Mouse (Mus musculus) CH12.LX (cell line): ENCODE data around the gene Lamtor3. TPM values are rescaled to one million over a fixed set of nuclear protein-coding genes. Genes with fewer than 3 reads are reported as not detected.

Source experiments
- DNase-seq: peaks from one replicate; pipeline ENCODE4 v3.0.0-alpha.2; 2013; ENCODE audit errors: extremely low read depth
- H3K27ac ChIP-seq: 2 replicates; pipeline ENCODE4 v1.5.1; 2012; ENCODE audit warnings: low read depth, mild to moderate bottlenecking, control low read depth, moderate library complexity; ENCODE audit not compliant: insufficient read depth
- H3K27me3 ChIP-seq: replicated peaks from 2 replicates; pipeline ENCODE3; 2012; ENCODE audit warnings: inconsistent platforms
- H3K36me3 ChIP-seq, 2 experiments: replicated peaks in 1 of 2; 2 replicates each; pipeline versions ENCODE3 to v1.6.1; 2012; ENCODE audit warnings: inconsistent platforms in 1 of 2, low read length in 1 of 2, mild to moderate bottlenecking in 1 of 2, mixed read lengths in 1 of 2, moderate library complexity in 1 of 2; ENCODE audit not compliant: control insufficient read depth in 1 of 2, insufficient read depth in 1 of 2
- H3K4me1 ChIP-seq, 2 experiments: 2 replicates each; pipeline ENCODE4 v1.6.1; 2012; ENCODE audit warnings: inconsistent platforms in 1 of 2, moderate library complexity in 1 of 2; ENCODE audit not compliant: insufficient read depth in 2 of 2, control insufficient read depth in 1 of 2
- H3K4me2 ChIP-seq: 2 replicates; pipeline ENCODE4 v1.6.1; 2012; ENCODE audit warnings: low read depth, mild to moderate bottlenecking, control low read depth; ENCODE audit not compliant: poor library complexity, insufficient read depth, severe bottlenecking
- H3K4me3 ChIP-seq, 3 experiments: fragments of 150-350 bp in 1 of 3; sonication (generic) in 1 of 3; replicated peaks in 1 of 3; 2 replicates each; pipeline versions ENCODE3 to v1.5.1; 2011 to 2012; ENCODE audit warnings: low read depth in 2 of 3, low read length in 2 of 3, mild to moderate bottlenecking in 2 of 3, moderate library complexity in 2 of 3, control low read depth in 1 of 3, improper control_type of control experiment in 1 of 3, inconsistent platforms in 1 of 3, mixed read lengths in 1 of 3; ENCODE audit not compliant: poor library complexity in 1 of 3
- H3K79me2 ChIP-seq: replicated peaks from 2 replicates; pipeline ENCODE4 v1.6.1; 2012; ENCODE audit warnings: mild to moderate bottlenecking, moderate library complexity; ENCODE audit not compliant: control insufficient read depth, poor library complexity, insufficient read depth, severe bottlenecking; ENCODE audit errors: extremely low read depth
- H3K9ac ChIP-seq: 2 replicates; pipeline ENCODE4 v1.6.1; 2012; ENCODE audit warnings: low read depth, mild to moderate bottlenecking, control low read depth, moderate library complexity; ENCODE audit not compliant: insufficient read depth
- H3K9me3 ChIP-seq: replicated peaks from 2 replicates; pipeline ENCODE3; 2012; ENCODE audit warnings: low read length, inconsistent platforms, mixed read lengths
- BHLHE40 ChIP-seq: IDR thresholded peaks from 2 replicates; pipeline ENCODE4 v1.6.1; 2011; ENCODE audit warnings: mild to moderate bottlenecking, low read depth, low read length, improper control_type of control experiment
- CHD1 ChIP-seq: IDR thresholded peaks from 2 replicates; pipeline ENCODE4 v1.6.1; 2012; ENCODE audit warnings: low read depth, low read length, improper control_type of control experiment, inconsistent platforms
- CHD2 ChIP-seq: IDR thresholded peaks from 2 replicates; pipeline ENCODE4 v1.6.1; 2011; ENCODE audit warnings: low read length, improper control_type of control experiment
- CTCF ChIP-seq, 2 experiments: IDR thresholded peaks in 1 of 2; conservative IDR thresholded peaks in 1 of 2; 2 replicates each; pipeline ENCODE4 v1.5.1; 2011 to 2012; ENCODE audit warnings: low read depth in 2 of 2, low read length in 2 of 2, improper control_type of control experiment in 1 of 2, inconsistent platforms in 1 of 2, mild to moderate bottlenecking in 1 of 2, moderate library complexity in 1 of 2
- E2F4 ChIP-seq: IDR thresholded peaks from 2 replicates; pipeline ENCODE4 v1.6.1; 2011; ENCODE audit warnings: low read depth, low read length, improper control_type of control experiment; ENCODE audit not compliant: insufficient replicate concordance
- ELF1 ChIP-seq: IDR thresholded peaks from 2 replicates; pipeline ENCODE4 v1.6.1; 2014; ENCODE audit warnings: low read depth, mild to moderate bottlenecking, inconsistent platforms, low read length, improper control_type of control experiment
- EP300 ChIP-seq: IDR thresholded peaks from 2 replicates; pipeline ENCODE4 v1.6.1; 2011; ENCODE audit warnings: low read length, improper control_type of control experiment
- ETS1 ChIP-seq: conservative IDR thresholded peaks from 2 replicates; pipeline ENCODE4 v1.6.1; 2012; ENCODE audit warnings: low read depth, mild to moderate bottlenecking, inconsistent platforms, low read length, improper control_type of control experiment, moderate library complexity
- GABPA ChIP-seq: IDR thresholded peaks from 2 replicates; pipeline ENCODE4 v1.6.1; 2012; ENCODE audit warnings: low read depth, low read length, improper control_type of control experiment, inconsistent platforms; ENCODE audit not compliant: insufficient replicate concordance
- JUN ChIP-seq: IDR thresholded peaks from 2 replicates; pipeline ENCODE4 v1.6.1; 2011; ENCODE audit warnings: low read depth, mild to moderate bottlenecking, low read length, improper control_type of control experiment, moderate library complexity; ENCODE audit not compliant: insufficient read depth
- JUND ChIP-seq: conservative IDR thresholded peaks from 2 replicates; pipeline ENCODE4 v1.6.1; 2011; ENCODE audit warnings: low read depth, low read length, improper control_type of control experiment
- KAT2A ChIP-seq: IDR thresholded peaks from 2 replicates; pipeline ENCODE4 v1.6.1; 2012; ENCODE audit warnings: low read length, improper control_type of control experiment, inconsistent platforms; ENCODE audit not compliant: insufficient replicate concordance
- MAFK ChIP-seq: IDR thresholded peaks from 2 replicates; pipeline ENCODE4 v1.6.1; 2011; ENCODE audit warnings: low read length, improper control_type of control experiment; ENCODE audit not compliant: insufficient replicate concordance
- MAX ChIP-seq: IDR thresholded peaks from 2 replicates; pipeline ENCODE4 v1.6.1; 2011; ENCODE audit warnings: low read length, improper control_type of control experiment
- MAZ ChIP-seq: IDR thresholded peaks from 2 replicates; pipeline ENCODE4 v1.6.1; 2012; ENCODE audit warnings: low read depth, mild to moderate bottlenecking, inconsistent platforms, low read length, improper control_type of control experiment, moderate library complexity
- MEF2A ChIP-seq: IDR thresholded peaks from 2 replicates; pipeline ENCODE4 v1.6.1; 2014; ENCODE audit warnings: low read depth, mild to moderate bottlenecking, inconsistent platforms, low read length, improper control_type of control experiment, borderline replicate concordance
- MXI1 ChIP-seq: IDR thresholded peaks from 2 replicates; pipeline ENCODE4 v1.6.1; 2011; ENCODE audit warnings: mild to moderate bottlenecking, low read depth, low read length, improper control_type of control experiment
- NELFE ChIP-seq: IDR thresholded peaks from 2 replicates; pipeline ENCODE4 v1.6.1; 2011; ENCODE audit warnings: low read depth, low read length, improper control_type of control experiment
- NRF1 ChIP-seq: IDR thresholded peaks from 2 replicates; pipeline ENCODE4 v1.6.1; 2014; ENCODE audit warnings: low read depth, mild to moderate bottlenecking, inconsistent platforms, low read length, improper control_type of control experiment, moderate library complexity
- POLR2A ChIP-seq: IDR thresholded peaks from 2 replicates; pipeline ENCODE4 v1.6.1; 2011; ENCODE audit warnings: low read depth, mild to moderate bottlenecking, improper control_type of control experiment, low read length
- POLR2AphosphoS2 ChIP-seq: IDR thresholded peaks from 2 replicates; pipeline ENCODE4 v1.6.1; 2011; ENCODE audit warnings: low read depth, low read length, improper control_type of control experiment
- RCOR1 ChIP-seq: conservative IDR thresholded peaks from 2 replicates; pipeline ENCODE4 v1.6.1; 2012; ENCODE audit warnings: low read depth, mild to moderate bottlenecking, inconsistent platforms, low read length, improper control_type of control experiment
- SIN3A ChIP-seq: IDR thresholded peaks from 2 replicates; pipeline ENCODE4 v1.6.1; 2012; ENCODE audit warnings: low read length, improper control_type of control experiment, inconsistent platforms
- SMC3 ChIP-seq: IDR thresholded peaks from 2 replicates; pipeline ENCODE4 v1.6.1; 2011; ENCODE audit warnings: low read depth, low read length, improper control_type of control experiment
- TBP ChIP-seq: conservative IDR thresholded peaks from 2 replicates; pipeline ENCODE4 v1.6.1; 2011; ENCODE audit warnings: low read depth, low read length, improper control_type of control experiment
- UBTF ChIP-seq: IDR thresholded peaks from 2 replicates; pipeline ENCODE4 v1.6.1; 2012; ENCODE audit warnings: low read depth, mild to moderate bottlenecking, inconsistent platforms, low read length, improper control_type of control experiment, moderate library complexity
- USF1 ChIP-seq: IDR thresholded peaks from 2 replicates; pipeline ENCODE4 v1.6.1; 2014; ENCODE audit warnings: low read depth, mild to moderate bottlenecking, inconsistent platforms, low read length, improper control_type of control experiment
- USF2 ChIP-seq: conservative IDR thresholded peaks from 2 replicates; pipeline ENCODE4 v1.6.1; 2011; ENCODE audit warnings: low read depth, low read length, improper control_type of control experiment
- ZKSCAN1 ChIP-seq: IDR thresholded peaks from 2 replicates; pipeline ENCODE4 v1.6.1; 2012; ENCODE audit warnings: low read depth, inconsistent platforms, low read length, improper control_type of control experiment, borderline replicate concordance
- ZMIZ1 ChIP-seq: IDR thresholded peaks from 2 replicates; pipeline ENCODE4 v1.6.1; 2012; ENCODE audit warnings: low read depth, mild to moderate bottlenecking, inconsistent platforms, low read length, improper control_type of control experiment
- ZNF384 ChIP-seq: IDR thresholded peaks from 2 replicates; pipeline ENCODE4 v1.6.1; 2012; ENCODE audit warnings: low read depth, low read length, improper control_type of control experiment, inconsistent platforms
- dilution Hi-C: fragments of 300-500 bp; cut with MboI; formaldehyde crosslinking; loops from 2 replicates; pipeline ENCODE4 v1.14.3; 2020; ENCODE audit warnings: low sequenced_read_pairs; ENCODE audit not compliant: extremely low pct_unique_long_range_greater_than_20kb, extremely low pct_ligation_motif_present
- in situ Hi-C: fragments of 300-500 bp; cut with MboI; formaldehyde crosslinking; loops from 3 replicates; pipeline ENCODE4 v1.14.3; 2019; ENCODE audit warnings: low sequenced_read_pairs, low pct_ligation_motif_present, low pct_unique_long_range_greater_than_20kb, mixed read lengths
- polyA plus RNA-seq: library from polyadenylated mRNA; unstranded; fragments of >175 nt; gene quantifications from 2 replicates; pipeline ENCODE4 v1.2.1, GENCODE M21; 2012; ENCODE audit warnings: low read depth; ENCODE audit not compliant: insufficient read length
- total RNA-seq, 2 experiments: library from RNA; depleted of rRNA; stranded (reverse); fragments of 300-350 nt in 1 of 2; fragments of >200 nt in 1 of 2; gene quantifications; 2 replicates each; pipeline ENCODE4 v1.2.3; 2012 to 2014

The Lamtor3 gene
- total and polyA plus RNA-seq, 3 experiments: 146 to 245 (median 147) TPM

GRCm38 (mm10) chr3:137961736-137962385 lies 43.6 kb downstream of the Lamtor3 start:
- H3K27me3 ChIP-seq: no peaks in the 10 kb centered on the region
- dilution Hi-C loops: no loop called here
- H3K4me3 ChIP-seq: no peak overlapping the region
- no peaks in the 10 kb centered on the region for H3K9me3 ChIP-seq
- H3K36me3 ChIP-seq: peaks cover 60 to 82% of the 10 kb centered on the region in 2 experiments
- H3K4me2 ChIP-seq: no peak overlapping the region
- peaks cover 44 to 73% of the 10 kb centered on the region in 2 experiments for H3K4me1 ChIP-seq
- peaks cover 33% of the 10 kb centered on the region for H3K79me2 ChIP-seq
- peak overlapping the region; percentile 45; the same call in 1 of the 2 replicates for H3K27ac ChIP-seq
- TF ChIP-seq SIN3A: no peak
- peak; percentile 25; the same call in 1 of the 2 replicates for TF ChIP-seq USF1
- 0 out of 2 replicates have a peak overlapping the region, but pooled peaks have one; percentile 6 for H3K9ac ChIP-seq
- no peak for DNase-seq
- in situ Hi-C loops: loop anchor here (25.0 kb wide), 1 partner anchor 475 kb away; the partner anchor contains the start of gene Adh5

GRCm38 (mm10) chr3:137963508-137963907 lies 45.2 kb downstream of the Lamtor3 start:
- Histone ChIP-seq H3K4me3 (peak overlapping the region in 1 of 3 experiments; percentile 14), H3K36me3 (peaks cover 51 to 83% of the 10 kb centered on the region in 2 experiments), H3K9ac (peak overlapping the region; percentile 2; the same call in 1 of the 2 replicates), H3K79me2 (peaks cover 49% of the 10 kb centered on the region), H3K4me2 (peak overlapping the region; percentile 22), H3K9me3 (no peaks in the 10 kb centered on the region), H3K4me1 (peaks cover 44 to 80% of the 10 kb centered on the region in 2 experiments), H3K27ac (peak overlapping the region; percentile 89), H3K27me3 (no peaks in the 10 kb centered on the region)
- dilution Hi-C loops: no loop called here
- in situ Hi-C loops: loop anchor here (25.0 kb wide), 1 partner anchor 474 kb away; the partner anchor contains the start of gene Adh5
- peak; percentile 93 for DNase-seq
- TF ChIP-seq ETS1 (peak; percentile 96), BHLHE40 (peak; percentile 92), ZMIZ1 (no peak), JUN (peak; percentile 62), SIN3A (peak; percentile 99), MAX (peak; percentile 74), USF1 (no peak), EP300 (peak; percentile 90), USF2 (no peak), ELF1 (peak; percentile 87), MAZ (peak; percentile 81; the same call in 1 of the 2 replicates), MEF2A (peak; percentile 88), CHD2 (peak; percentile 71), CTCF (conservative IDR thresholded peaks at IDR 0.05 in 1 of 2, IDR thresholded peaks at IDR 0.05 in 1 of 2; ENCODE audit: low read depth in 2 of 2, low read length in 2 of 2) (no peak), E2F4 (0 out of 2 replicates have a peak, but pooled peaks have one; percentile 48), CHD1 (no peak), UBTF (no peak; the same call in 1 of the 2 replicates), SMC3 (peak; percentile 33), MAFK (peak; percentile 67; the same call in 1 of the 2 replicates), GABPA (no peak), ZNF384 (0 out of 2 replicates have a peak, but pooled peaks have one; percentile 20), ZKSCAN1 (no peak), KAT2A (no peak), MXI1 (peak; percentile 97), POLR2AphosphoS2 (no peak), POLR2A (peak; percentile 44; the same call in 1 of the 2 replicates), RCOR1 (peak; percentile 77; the same call in 1 of the 2 replicates), NRF1 (no peak), JUND (peak; percentile 74), NELFE (no peak), TBP (no peak)
